Mouse (Mus musculus): ENCODE results near the gene Tcf20. TPM values are rescaled to one million over a fixed set of nuclear protein-coding genes. Genes with fewer than 3 reads are reported as not detected.

Gene Tcf20
- polyA plus RNA-seq, 1 experiment = 20.0 TPM

DNA sequence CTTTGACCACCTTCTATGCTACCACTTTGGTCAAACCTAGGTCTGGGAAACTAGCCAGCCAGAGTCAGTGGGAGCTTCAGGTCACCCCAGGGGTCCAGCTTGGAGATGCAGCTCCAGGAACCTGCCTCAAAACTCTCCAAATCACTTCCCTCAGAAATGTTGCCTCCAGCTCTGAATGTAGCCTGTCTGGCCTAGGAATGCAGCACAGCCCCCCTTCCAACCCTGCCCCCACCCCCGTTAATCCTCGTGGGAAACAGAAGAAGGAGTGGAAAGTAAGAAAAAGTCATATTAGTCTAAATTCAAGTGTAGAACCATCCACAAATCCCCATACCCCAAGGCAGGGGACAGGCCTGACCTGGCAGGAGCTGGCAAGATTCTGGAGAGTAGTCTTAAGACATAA is 79.2 kb downstream of the Tcf20 start:
- TF ChIP-seq CTCF (IDR thresholded peaks at IDR 0.05; ENCODE audit: extremely low read depth, insufficient read length, insufficient replicate concordance, low read depth, low read length) (no peak), POLR2A (IDR thresholded peaks at IDR 0.05; ENCODE audit: low read depth, low read length) (no peak)
- WGBS = 69% methylated on average over 2 of the region's 2 CpGs
- H3K4me1 ChIP-seq (ENCODE audit: control insufficient read depth, insufficient read depth, insufficient read length, low read length) = no peaks in the 10 kb centered on the region; the same call in 1 of the 2 replicates
- H3K27me3 ChIP-seq (ENCODE audit: control insufficient read depth, insufficient read depth, low read length) = peaks cover 10% of the 10 kb centered on the region
- H3K36me3 ChIP-seq (ENCODE audit: control insufficient read depth, insufficient read depth, low read length) = no peaks in the 10 kb centered on the region
- H3K4me3 ChIP-seq (ENCODE audit: low read depth, low read length) = no peak overlapping the region
- H3K27ac ChIP-seq (ENCODE audit: insufficient read depth, low read depth, low read length) = no peak overlapping the region

- WGBS = 86% methylated on average over 5 of the region's 5 CpGs
- TF ChIP-seq CTCF (IDR thresholded peaks at IDR 0.05; ENCODE audit: extremely low read depth, insufficient read length, insufficient replicate concordance, low read depth, low read length) (no peak), POLR2A (IDR thresholded peaks at IDR 0.05; ENCODE audit: low read depth, low read length) (no peak)
- H3K4me1 ChIP-seq (ENCODE audit: control insufficient read depth, insufficient read depth, insufficient read length, low read length) = no peaks in the 10 kb centered on the region; the same call in 1 of the 2 replicates
These were observed 80.4 kb downstream of the Tcf20 start for GRCm38 (mm10) chr15:82907306-82907705.

DNA sequence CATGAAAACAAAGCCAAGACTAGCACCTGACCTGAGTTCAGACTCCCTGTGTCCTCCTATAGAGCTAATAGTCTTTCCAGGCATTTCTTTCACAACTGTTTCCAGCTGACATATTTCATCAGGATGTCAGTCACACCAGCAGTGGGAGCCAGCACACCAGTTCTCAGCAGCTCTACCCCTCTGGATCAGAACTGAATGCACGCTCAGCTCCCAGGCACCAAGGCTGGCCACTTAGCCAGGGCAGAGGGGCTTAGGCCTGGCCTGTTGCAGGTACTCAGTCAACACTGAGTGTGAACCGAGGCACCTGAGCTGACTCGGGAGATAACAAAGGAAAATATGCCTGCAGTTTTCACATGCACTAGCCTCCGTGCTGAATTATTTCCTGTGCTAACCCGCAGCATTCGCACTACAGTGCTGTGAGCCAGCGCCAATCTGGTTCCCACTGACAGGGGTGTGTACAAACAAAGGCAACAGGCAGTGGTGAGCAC is 81.1 kb downstream of the Tcf20 start:
- H3K4me1 ChIP-seq (ENCODE audit: control insufficient read depth, insufficient read depth, insufficient read length, low read length) = no peaks in the 10 kb centered on the region
- no peaks in the 10 kb centered on the region for H3K36me3 ChIP-seq (ENCODE audit: control insufficient read depth, insufficient read depth, low read length)
- no peak overlapping the region for H3K4me3 ChIP-seq (ENCODE audit: low read depth, low read length)
- H3K27ac ChIP-seq (ENCODE audit: insufficient read depth, low read depth, low read length) = no peak overlapping the region
- TF ChIP-seq POLR2A (IDR thresholded peaks at IDR 0.05; ENCODE audit: low read depth, low read length) = no peak
- TF ChIP-seq CTCF (IDR thresholded peaks at IDR 0.05; ENCODE audit: extremely low read depth, insufficient read length, insufficient replicate concordance, low read depth, low read length) = no peak
- peaks cover 6% of the 10 kb centered on the region for H3K27me3 ChIP-seq (ENCODE audit: control insufficient read depth, insufficient read depth, low read length)
- WGBS = 63% methylated on average over 7 of the region's 7 CpGs

More at GRCm38 (mm10) chr15:82907306-82907705, 80.4 kb downstream of the Tcf20 start:
- no peak overlapping the region for H3K27ac ChIP-seq (ENCODE audit: insufficient read depth, low read depth, low read length)
- no peak overlapping the region for H3K4me3 ChIP-seq (ENCODE audit: low read depth, low read length)
- H3K27me3 ChIP-seq (ENCODE audit: control insufficient read depth, insufficient read depth, low read length) = peaks cover 10% of the 10 kb centered on the region
- H3K36me3 ChIP-seq (ENCODE audit: control insufficient read depth, insufficient read depth, low read length) = no peaks in the 10 kb centered on the region

DNA sequence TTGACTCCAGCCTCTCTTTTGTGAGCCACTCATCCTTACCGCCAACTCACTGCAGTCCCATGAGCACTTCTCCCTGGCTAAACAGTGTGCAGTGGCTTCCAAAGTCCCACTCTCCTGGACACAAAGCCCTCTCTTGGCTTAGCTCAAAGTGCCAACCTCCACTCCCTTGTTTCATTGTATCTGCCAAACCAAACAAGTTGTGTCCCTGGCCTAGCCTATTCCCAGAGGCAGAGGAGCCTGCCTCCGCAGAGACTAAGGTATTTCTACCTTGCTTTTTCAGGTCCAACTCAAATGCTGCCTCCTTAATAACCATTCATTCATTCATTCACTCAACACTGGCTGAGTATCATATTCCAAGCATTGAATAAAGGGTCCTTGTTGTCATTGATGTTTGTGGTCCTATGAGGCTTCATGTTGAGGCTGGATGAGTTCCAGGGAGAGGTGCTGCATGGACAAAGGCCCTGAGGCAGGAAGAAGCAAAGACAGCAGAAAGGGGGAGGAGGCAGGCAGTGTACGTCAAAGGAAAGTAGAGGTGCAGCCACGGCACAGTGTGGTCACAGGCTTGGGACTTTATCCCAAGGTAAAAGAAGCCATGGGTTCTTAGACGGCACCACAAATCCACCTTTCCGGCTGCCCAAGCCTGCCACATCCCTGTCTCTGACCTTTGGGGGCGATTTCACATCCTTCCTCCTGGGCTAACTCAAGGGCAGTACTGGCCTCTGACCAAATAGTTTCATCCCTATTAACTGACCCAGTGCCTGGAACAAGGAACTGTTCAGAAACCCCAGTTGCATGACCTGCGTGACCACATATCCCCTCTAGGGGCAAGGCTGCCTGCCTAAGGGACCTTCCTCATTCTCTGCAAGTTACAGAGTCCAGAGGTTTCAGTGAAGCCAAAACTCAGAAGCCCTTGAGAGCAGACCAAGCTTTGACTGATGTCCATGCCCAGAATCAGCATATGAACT is 82.0 kb downstream of the Tcf20 start:
- Histone ChIP-seq H3K36me3 (ENCODE audit: control insufficient read depth, insufficient read depth, low read length) (no peaks in the 10 kb centered on the region), H3K4me1 (ENCODE audit: control insufficient read depth, insufficient read depth, insufficient read length, low read length) (no peaks in the 10 kb centered on the region), H3K27ac (ENCODE audit: insufficient read depth, low read depth, low read length) (no peak overlapping the region), H3K4me3 (ENCODE audit: low read depth, low read length) (no peak overlapping the region), H3K27me3 (ENCODE audit: control insufficient read depth, insufficient read depth, low read length) (no peaks in the 10 kb centered on the region)
- WGBS = 83% methylated on average over 8 of the region's 8 CpGs
- TF ChIP-seq CTCF (IDR thresholded peaks at IDR 0.05; ENCODE audit: extremely low read depth, insufficient read length, insufficient replicate concordance, low read depth, low read length) = no peak; the same call in 1 of the 2 replicates

DNA sequence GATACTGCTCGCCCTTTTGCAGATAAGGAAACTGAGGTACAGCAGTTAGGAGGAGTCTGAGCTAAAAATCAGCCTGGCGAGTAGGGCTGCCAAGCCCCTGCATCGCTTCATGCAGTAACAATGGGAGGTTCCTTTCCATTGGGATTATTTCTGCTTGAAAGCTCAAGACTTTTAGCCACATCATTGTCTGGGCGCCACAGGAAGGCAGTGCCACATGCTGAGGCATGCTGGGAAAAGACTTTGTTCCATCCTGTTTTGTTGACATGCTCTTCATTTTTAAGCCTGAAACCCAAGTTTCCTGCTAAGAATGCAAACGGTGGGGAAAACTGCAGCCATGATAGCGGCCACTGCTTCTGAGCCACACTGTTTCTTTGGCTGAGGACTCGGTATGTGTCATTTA is 83.1 kb downstream of the Tcf20 start:
- no peak overlapping the region for H3K27ac ChIP-seq (ENCODE audit: insufficient read depth, low read depth, low read length)
- no peaks in the 10 kb centered on the region for H3K4me1 ChIP-seq (ENCODE audit: control insufficient read depth, insufficient read depth, insufficient read length, low read length)
- no peak for TF ChIP-seq CTCF (IDR thresholded peaks at IDR 0.05; ENCODE audit: extremely low read depth, insufficient read length, insufficient replicate concordance, low read depth, low read length)
- TF ChIP-seq POLR2A (IDR thresholded peaks at IDR 0.05; ENCODE audit: low read depth, low read length) = no peak
- H3K36me3 ChIP-seq (ENCODE audit: control insufficient read depth, insufficient read depth, low read length) = no peaks in the 10 kb centered on the region
- WGBS = 88% methylated on average over 7 of the region's 7 CpGs
- H3K27me3 ChIP-seq (ENCODE audit: control insufficient read depth, insufficient read depth, low read length) = no peaks in the 10 kb centered on the region
- H3K4me3 ChIP-seq (ENCODE audit: low read depth, low read length) = no peak overlapping the region

- H3K4me1 ChIP-seq (ENCODE audit: control insufficient read depth, insufficient read depth, insufficient read length, low read length) = peaks cover 3% of the 10 kb centered on the region; the same call in 1 of the 2 replicates
- 97% methylated on average over 4 of the region's 4 CpGs for WGBS
- no peaks in the 10 kb centered on the region for H3K36me3 ChIP-seq (ENCODE audit: control insufficient read depth, insufficient read depth, low read length)
- H3K27ac ChIP-seq (ENCODE audit: insufficient read depth, low read depth, low read length) = no peak overlapping the region
- H3K27me3 ChIP-seq (ENCODE audit: control insufficient read depth, insufficient read depth, low read length) = no peaks in the 10 kb centered on the region
- TF ChIP-seq POLR2A (IDR thresholded peaks at IDR 0.05; ENCODE audit: low read depth, low read length) (no peak), CTCF (IDR thresholded peaks at IDR 0.05; ENCODE audit: extremely low read depth, insufficient read length, insufficient replicate concordance, low read depth, low read length) (no peak)
- no peak overlapping the region for H3K4me3 ChIP-seq (ENCODE audit: low read depth, low read length)
These were observed 85.2 kb downstream of the Tcf20 start for GRCm38 (mm10) chr15:82902521-82902920.

- no peaks in the 10 kb centered on the region for H3K36me3 ChIP-seq (ENCODE audit: control insufficient read depth, insufficient read depth, low read length)
- no peaks in the 10 kb centered on the region for H3K27me3 ChIP-seq (ENCODE audit: control insufficient read depth, insufficient read depth, low read length)
- peaks cover 3% of the 10 kb centered on the region; the same call in 1 of the 2 replicates for H3K4me1 ChIP-seq (ENCODE audit: control insufficient read depth, insufficient read depth, insufficient read length, low read length)
- TF ChIP-seq POLR2A (IDR thresholded peaks at IDR 0.05; ENCODE audit: low read depth, low read length) = no peak
- no peak for TF ChIP-seq CTCF (IDR thresholded peaks at IDR 0.05; ENCODE audit: extremely low read depth, insufficient read length, insufficient replicate concordance, low read depth, low read length)
- no peak overlapping the region for H3K27ac ChIP-seq (ENCODE audit: insufficient read depth, low read depth, low read length)
- 68% methylated on average over 6 of the region's 6 CpGs for WGBS
- no peak overlapping the region for H3K4me3 ChIP-seq (ENCODE audit: low read depth, low read length)
These were observed 86.4 kb downstream of the Tcf20 start for GRCm38 (mm10) chr15:82901306-82901705.

Data from small intestine, adult 2 months (tissue).